Mouse (Mus musculus) heart, embryonic 14.5 days (tissue): Measurements from ENCODE around the gene Sord. TPM values are rescaled to one million over a fixed set of nuclear protein-coding genes. Genes with fewer than 3 reads are reported as not detected.

Source experiments
- ATAC-seq: fragments of 200-750 bp; cut with Nextera tagmentation; 2 replicates; pipeline ENCODE4 v1.8.0; 2017; ENCODE audit warnings: low read depth, moderate TSS enrichment; ENCODE audit not compliant: insufficient number of reproducible peaks, insufficient read depth, low FRiP score
- H3K27ac ChIP-seq, 2 experiments: fragments of 200-500 bp in 1 of 2; fragments of 300-500 bp in 1 of 2; sonication (generic) in 1 of 2; replicated peaks in 1 of 2; 2 replicates each; pipeline ENCODE4 v1.5.1; 2012 to 2014; ENCODE audit warnings: low read depth in 2 of 2, low read length in 2 of 2, control low read depth in 1 of 2, mild to moderate bottlenecking in 1 of 2, mixed read lengths in 1 of 2; ENCODE audit not compliant: control insufficient read depth in 1 of 2, insufficient read depth in 1 of 2
- H3K27me3 ChIP-seq: fragments of 300-500 bp; sonication (generic); 2 replicates; pipeline ENCODE4 v1.6.1; 2014; ENCODE audit warnings: mild to moderate bottlenecking, low read length, control low read depth; ENCODE audit not compliant: control insufficient read depth, insufficient read depth
- H3K36me3 ChIP-seq: fragments of 300-500 bp; sonication (generic); 2 replicates; pipeline ENCODE4 v1.6.1; 2014; ENCODE audit warnings: mild to moderate bottlenecking, control low read depth, low read length, mixed read lengths; ENCODE audit not compliant: control insufficient read depth, insufficient read depth
- H3K4me1 ChIP-seq, 2 experiments: fragments of 200-500 bp in 1 of 2; fragments of 300-500 bp in 1 of 2; sonication (generic) in 1 of 2; 2 replicates each; pipeline ENCODE4 v1.6.1; 2012 to 2014; ENCODE audit warnings: low read length in 2 of 2, control low read depth in 1 of 2, mixed read lengths in 1 of 2; ENCODE audit not compliant: control insufficient read depth in 2 of 2, insufficient read depth in 2 of 2
- H3K4me2 ChIP-seq: fragments of 300-500 bp; sonication (generic); 2 replicates; pipeline ENCODE4 v1.6.1; 2014; ENCODE audit warnings: mild to moderate bottlenecking, low read length
- H3K4me3 ChIP-seq, 2 experiments: fragments of 200-500 bp in 1 of 2; fragments of 300-500 bp in 1 of 2; sonication (generic) in 1 of 2; 2 replicates each; pipeline ENCODE4 v1.5.1; 2012 to 2014; ENCODE audit warnings: low read length in 2 of 2, mild to moderate bottlenecking in 2 of 2, control low read depth in 1 of 2, low read depth in 1 of 2, moderate library complexity in 1 of 2; ENCODE audit not compliant: control insufficient read depth in 1 of 2, insufficient read depth in 1 of 2
- H3K9ac ChIP-seq: fragments of 300-500 bp; sonication (generic); 2 replicates; pipeline ENCODE4 v1.6.1; 2014; ENCODE audit warnings: mild to moderate bottlenecking, low read length
- H3K9me3 ChIP-seq: fragments of 300-500 bp; sonication (generic); 2 replicates; pipeline ENCODE4 v1.6.1; 2016; ENCODE audit warnings: low read length, control low read depth; ENCODE audit not compliant: control insufficient read depth
- WGBS: fragments of 180-500 bp; shearing (Covaris S2); extraction: QIAGEN DNeasy Blood & Tissue Kit; methylation state at CpG from one replicate; pipeline ENCODE4 v1.1.7; 2014; 5-methylcytosine and 5-hydroxymethylcytosine counted together
- polyA plus RNA-seq: library from polyadenylated mRNA; unstranded; fragments of >200 nt; fragmentation: Nextera tagmentation; extraction: Ambion mirVana; gene quantifications from 2 replicates; pipeline ENCODE4 v1.2.1, GENCODE M21; 2014

Sord gene
- polyA plus RNA-seq, 1 experiment from 2014 or later = 63.6 TPM

- H3K4me3 ChIP-seq = no peak overlapping the region
- ATAC-seq = no peak
- peaks cover 98% of the 10 kb centered on the region for H3K27me3 ChIP-seq
- no peak overlapping the region for H3K4me2 ChIP-seq
- H3K36me3 ChIP-seq = no peaks in the 10 kb centered on the region
- H3K27ac ChIP-seq = no peak overlapping the region
- H3K9ac ChIP-seq = no peak overlapping the region
- peaks cover 11 to 34% of the 10 kb centered on the region in 2 experiments; a peak in 3 of 4 replicates for H3K4me1 ChIP-seq
- 9% methylated on average over 9 of the region's 9 CpGs for WGBS
- no peaks in the 10 kb centered on the region for H3K9me3 ChIP-seq
These were observed 68.2 kb downstream of the Sord start for GRCm38 (mm10) chr2:122302574-122303241.

- H3K4me2 ChIP-seq = no peak overlapping the region
- WGBS = 82% methylated on average over 6 of the region's 6 CpGs
- ATAC-seq = no peak
- peaks cover 4 to 20% of the 10 kb centered on the region in 2 experiments; a peak in 3 of 4 replicates for H3K4me1 ChIP-seq
- H3K27me3 ChIP-seq = peaks cover 95% of the 10 kb centered on the region
- H3K27ac ChIP-seq = no peak overlapping the region
- H3K9me3 ChIP-seq = no peaks in the 10 kb centered on the region
- H3K36me3 ChIP-seq = no peaks in the 10 kb centered on the region
- H3K4me3 ChIP-seq = no peak overlapping the region
- H3K9ac ChIP-seq = no peak overlapping the region
These were observed 70.0 kb downstream of the Sord start for GRCm38 (mm10) chr2:122304544-122304943.

DNA sequence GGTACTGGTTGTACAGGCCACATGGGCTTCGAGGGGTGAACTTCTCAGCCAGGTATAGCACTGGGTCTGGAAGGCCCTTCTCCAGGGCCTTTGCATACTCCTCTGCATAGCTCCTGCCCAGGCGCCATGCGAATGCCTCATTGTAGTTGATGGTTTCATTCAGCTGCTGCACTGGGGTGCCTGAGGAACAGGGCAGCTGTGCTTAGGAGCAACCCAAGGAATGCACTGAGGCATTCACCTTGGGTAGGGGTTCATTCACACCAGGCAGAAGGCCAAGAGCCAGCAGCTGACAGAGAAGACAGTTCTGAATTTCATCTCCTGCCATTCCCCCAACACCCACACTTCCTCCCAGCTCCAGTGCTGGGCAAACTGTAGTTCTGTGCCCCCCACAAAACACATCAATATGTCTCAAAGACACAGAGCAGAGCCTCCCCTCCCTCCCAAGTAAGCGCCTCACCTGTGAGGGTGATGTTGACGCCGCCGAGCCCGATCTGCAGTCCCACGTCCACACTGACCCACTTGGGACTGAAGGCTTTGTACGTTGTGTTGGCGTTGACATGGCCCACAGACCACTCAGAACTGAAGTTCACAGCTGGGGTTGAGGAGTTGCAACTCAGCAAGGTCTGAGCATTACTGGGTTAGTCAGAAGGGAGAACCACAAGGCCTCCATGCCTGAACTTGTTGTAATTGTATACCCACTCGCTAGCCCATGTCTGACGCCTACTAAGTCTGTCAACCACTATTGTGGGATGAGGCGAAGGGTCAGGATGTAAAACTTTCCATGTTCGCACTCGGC is 70.7 kb downstream of the Sord start:
- Histone ChIP-seq H3K27me3 (peaks cover 93% of the 10 kb centered on the region), H3K4me2 (no peak overlapping the region), H3K27ac (no peak overlapping the region), H3K9me3 (no peaks in the 10 kb centered on the region), H3K36me3 (no peaks in the 10 kb centered on the region), H3K9ac (no peak overlapping the region), H3K4me3 (no peak overlapping the region), H3K4me1 (peaks cover 4 to 15% of the 10 kb centered on the region in 2 experiments; a peak in 3 of 4 replicates)
- ATAC-seq = no peak
- 79% methylated on average over 16 of the region's 16 CpGs for WGBS

DNA sequence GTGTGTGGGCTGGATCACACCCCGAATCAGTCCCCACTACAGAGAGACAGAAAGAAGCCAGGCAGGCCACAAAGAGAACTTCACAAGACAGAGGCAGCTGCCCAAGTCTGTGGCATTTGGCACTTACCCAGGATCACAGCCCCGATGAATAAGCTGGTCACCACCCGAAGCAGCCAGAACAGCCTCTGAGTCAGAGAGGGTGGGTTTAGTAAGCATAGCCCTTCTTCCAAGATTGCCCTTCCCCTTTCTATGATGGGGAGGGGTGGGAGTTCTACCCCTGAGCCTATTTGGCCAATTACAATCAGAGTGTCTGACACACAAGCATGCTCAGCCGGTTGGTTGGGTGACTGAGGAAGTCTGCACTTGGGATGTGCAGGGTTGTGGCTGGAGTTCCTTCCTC is 71.6 kb downstream of the Sord start:
- H3K27me3 ChIP-seq = peaks cover 93% of the 10 kb centered on the region
- no peak overlapping the region for H3K4me2 ChIP-seq
- no peaks in the 10 kb centered on the region for H3K9me3 ChIP-seq
- no peaks in the 10 kb centered on the region for H3K36me3 ChIP-seq
- H3K27ac ChIP-seq = no peak overlapping the region
- 47% methylated on average over 4 of the region's 4 CpGs for WGBS
- no peak overlapping the region for H3K9ac ChIP-seq
- ATAC-seq = no peak
- H3K4me3 ChIP-seq = no peak overlapping the region
- H3K4me1 ChIP-seq = peaks cover 4 to 12% of the 10 kb centered on the region in 2 experiments; a peak in 3 of 4 replicates

- Histone ChIP-seq H3K9me3 (no peaks in the 10 kb centered on the region), H3K4me2 (no peak overlapping the region), H3K4me1 (peaks cover 7 to 11% of the 10 kb centered on the region in 2 experiments; a peak in 3 of 4 replicates), H3K27me3 (peaks cover 93% of the 10 kb centered on the region), H3K9ac (no peak overlapping the region), H3K27ac (no peak overlapping the region), H3K4me3 (no peak overlapping the region), H3K36me3 (no peaks in the 10 kb centered on the region)
- WGBS = 40% methylated on average over 3 of the region's 3 CpGs
- no peak for ATAC-seq
These were observed 75.1 kb downstream of the Sord start for GRCm38 (mm10) chr2:122309647-122310046.

GRCm38 (mm10) chr2:122311561-122311960 is 77.0 kb downstream of the Sord start:
- 59% methylated on average over 2 of the region's 2 CpGs for WGBS
- H3K4me1 ChIP-seq = peaks cover 7 to 11% of the 10 kb centered on the region in 2 experiments; a peak in 3 of 4 replicates
- H3K27ac ChIP-seq = no peak overlapping the region
- no peaks in the 10 kb centered on the region for H3K9me3 ChIP-seq
- H3K27me3 ChIP-seq = peaks cover 88% of the 10 kb centered on the region
- H3K4me3 ChIP-seq = no peak overlapping the region
- no peak overlapping the region for H3K4me2 ChIP-seq
- no peak overlapping the region for H3K9ac ChIP-seq
- no peak for ATAC-seq
- no peaks in the 10 kb centered on the region for H3K36me3 ChIP-seq

DNA sequence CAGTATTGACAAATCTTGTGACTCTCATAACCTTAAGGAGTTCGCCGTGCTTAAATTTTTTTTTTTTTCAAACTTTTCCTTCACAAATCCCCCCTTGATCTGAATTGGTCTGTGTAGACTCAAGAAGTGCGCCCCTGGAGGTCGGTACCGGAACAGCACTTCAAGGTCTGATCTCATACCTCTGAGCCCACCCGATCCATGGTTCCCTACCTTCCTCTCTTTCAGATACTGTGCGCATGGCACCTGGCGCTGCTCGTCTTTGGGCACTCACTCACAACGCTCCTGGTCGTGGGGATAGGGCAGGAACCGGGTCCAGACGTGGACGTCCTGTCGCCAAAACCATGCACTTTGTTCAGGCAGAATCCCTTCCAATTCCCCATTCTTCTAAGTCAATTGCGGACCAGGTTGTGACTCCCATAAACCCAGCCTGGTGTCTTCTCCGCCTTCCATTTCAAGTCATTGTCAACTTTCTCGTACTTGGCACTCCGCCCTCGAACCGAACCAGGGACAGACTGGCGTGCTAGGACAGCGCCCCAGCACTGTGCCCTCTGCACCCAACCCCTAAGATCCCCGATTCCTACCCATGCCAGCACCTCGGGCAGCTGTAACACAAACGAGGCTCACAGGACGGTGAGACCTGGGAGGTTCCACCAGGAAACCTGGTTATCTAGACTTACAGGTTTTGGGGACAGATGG is 78.3 kb downstream of the Sord start:
- WGBS = 5% methylated on average over 27 of the region's 27 CpGs
- Histone ChIP-seq H3K27me3 (peaks cover 86% of the 10 kb centered on the region), H3K4me2 (peak overlapping the region; percentile 61), H3K36me3 (no peaks in the 10 kb centered on the region), H3K4me1 (peaks cover 7 to 11% of the 10 kb centered on the region in 2 experiments; a peak in 3 of 4 replicates), H3K27ac (no peak overlapping the region), H3K9me3 (no peaks in the 10 kb centered on the region), H3K4me3 (peak overlapping the region; percentile 21 to 30), H3K9ac (peak overlapping the region; percentile 6; the same call in 1 of the 2 replicates)
- no peak for ATAC-seq
